Mouse (Mus musculus): Measurements from ENCODE around the gene Gsx1.

DNA sequence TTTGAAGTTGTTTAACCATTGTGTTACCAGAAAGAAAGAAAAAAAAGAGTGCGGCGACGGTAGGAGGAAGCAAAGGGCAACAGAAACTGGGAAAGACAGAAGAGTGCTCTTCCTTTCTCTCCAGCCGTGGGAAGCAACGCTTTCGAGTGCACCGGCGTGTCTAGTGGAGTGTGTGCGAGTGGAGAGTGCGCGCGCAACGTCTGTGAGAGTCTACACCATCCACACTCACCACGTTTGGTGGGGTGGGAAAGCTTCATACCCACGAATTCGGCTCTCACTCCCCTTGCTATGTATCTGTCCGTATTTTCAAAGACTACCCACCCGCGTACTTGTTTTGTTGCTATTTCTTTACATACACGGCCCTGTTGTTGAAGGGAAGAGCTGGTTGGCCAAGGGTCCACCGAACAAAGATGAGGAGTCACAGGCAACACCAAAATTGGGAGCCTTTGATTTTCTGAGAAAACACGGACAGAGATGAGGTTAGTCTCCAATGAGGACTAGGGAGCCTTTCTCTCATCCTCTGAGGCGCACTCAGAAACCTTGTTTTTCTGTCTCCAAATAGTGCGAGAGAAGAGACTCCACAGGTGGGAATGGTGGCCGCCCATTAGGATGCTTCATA is 835 bp upstream of the Gsx1 start:
- TF ChIP-seq CTCF (IDR thresholded peaks at IDR 0.05; ENCODE audit: low read depth, low read length) (no peak), POLR2A (IDR thresholded peaks at IDR 0.05; ENCODE audit: borderline replicate concordance, low read depth, low read length) (no peak)

All from bone marrow macrophage, adult 2 months (primary cell).